Mouse (Mus musculus) lung, embryonic 14.5 days (tissue): Measurements from ENCODE around the gene Wdr35. TPM values are rescaled to one million over a fixed set of nuclear protein-coding genes. Genes with fewer than 3 reads are reported as not detected.

Experiments used
- ATAC-seq: fragments of 200-750 bp; cut with Nextera tagmentation; 2 replicates; pipeline ENCODE4 v1.8.0; 2017; ENCODE audit warnings: mild to moderate bottlenecking, moderate TSS enrichment, moderate library complexity; ENCODE audit not compliant: insufficient read depth
- DNase-seq: peaks from one replicate; pipeline ENCODE4 v3.0.0-alpha.2; 2015
- H3K27ac ChIP-seq: fragments of 300-500 bp; sonication (generic); 2 replicates; pipeline ENCODE4 v1.5.1; 2014; ENCODE audit warnings: low read depth, mild to moderate bottlenecking, moderate library complexity
- H3K27me3 ChIP-seq: fragments of 300-500 bp; sonication (generic); 2 replicates; pipeline ENCODE4 v1.6.1; 2014; ENCODE audit warnings: low read length, control low read depth; ENCODE audit not compliant: insufficient read depth
- H3K36me3 ChIP-seq: fragments of 300-500 bp; sonication (generic); 2 replicates; pipeline ENCODE4 v1.6.1; 2014; ENCODE audit warnings: control low read depth; ENCODE audit not compliant: insufficient read depth
- H3K4me1 ChIP-seq: fragments of 300-500 bp; sonication (generic); 2 replicates; pipeline ENCODE4 v1.6.1; 2014; ENCODE audit warnings: antibody characterized with exemption, control low read depth; ENCODE audit not compliant: insufficient read depth
- H3K4me2 ChIP-seq: fragments of 300-500 bp; sonication (generic); 2 replicates; pipeline ENCODE4 v1.6.1; 2014; ENCODE audit warnings: mild to moderate bottlenecking
- H3K4me3 ChIP-seq: fragments of 300-500 bp; sonication (generic); 2 replicates; pipeline ENCODE4 v1.5.1; 2014; ENCODE audit warnings: low read depth, low read length
- H3K9ac ChIP-seq: fragments of 300-500 bp; sonication (generic); 2 replicates; pipeline ENCODE4 v1.6.1; 2014
- H3K9me3 ChIP-seq: fragments of 300-500 bp; sonication (generic); 2 replicates; pipeline ENCODE4 v1.6.1; 2016; ENCODE audit warnings: low read depth, low read length, control low read depth
- CTCF ChIP-seq: IDR thresholded peaks from 2 replicates; pipeline ENCODE4 v1.5.1; 2016; ENCODE audit warnings: antibody characterized with exemption, low read depth
- WGBS: fragments of 180-500 bp; shearing (Covaris S2); extraction: QIAGEN DNeasy Blood & Tissue Kit; methylation state at CpG from one replicate; pipeline ENCODE4 v1.1.7; 2014; 5-methylcytosine and 5-hydroxymethylcytosine counted together
- polyA plus RNA-seq: library from polyadenylated mRNA; unstranded; fragments of >200 nt; fragmentation: Nextera tagmentation; extraction: Ambion mirVana; gene quantifications from 2 replicates; pipeline ENCODE4 v1.2.1, GENCODE M21; 2014

Wdr35 gene
- polyA plus RNA-seq, 1 experiment from 2014 or later, result 20.4 TPM

- no peak for ATAC-seq
- Histone ChIP-seq H3K36me3 (no peaks in the 10 kb centered on the region), H3K4me2 (no peak overlapping the region), H3K9ac (no peak overlapping the region), H3K4me1 (no peaks in the 10 kb centered on the region), H3K27me3 (no peaks in the 10 kb centered on the region), H3K9me3 (no peaks in the 10 kb centered on the region), H3K27ac (no peak overlapping the region), H3K4me3 (no peak overlapping the region)
- TF ChIP-seq CTCF, result no peak
- no peak for DNase-seq
- 45% methylated on average over 4 of the region's 4 CpGs for WGBS
Observed at GRCm38 (mm10) chr12:9007146-9007545, 33.5 kb downstream of the Wdr35 start.

- H3K4me3 ChIP-seq, result no peak overlapping the region
- H3K4me2 ChIP-seq, result no peak overlapping the region
- ATAC-seq, result no peak
- no peaks in the 10 kb centered on the region for H3K4me1 ChIP-seq
- H3K9ac ChIP-seq, result no peak overlapping the region
- no peak for DNase-seq
- H3K27me3 ChIP-seq, result no peaks in the 10 kb centered on the region
- TF ChIP-seq CTCF, result no peak
- WGBS, result 92% methylated on average over 6 of the region's 6 CpGs
- no peaks in the 10 kb centered on the region for H3K9me3 ChIP-seq
- no peak overlapping the region for H3K27ac ChIP-seq
- no peaks in the 10 kb centered on the region for H3K36me3 ChIP-seq
Observed at GRCm38 (mm10) chr12:9007811-9008210, 34.1 kb downstream of the Wdr35 start.

GRCm38 (mm10) chr12:9010311-9010710 lies 36.6 kb downstream of the Wdr35 start:
- Histone ChIP-seq H3K27me3 (no peaks in the 10 kb centered on the region), H3K9ac (no peak overlapping the region), H3K27ac (no peak overlapping the region), H3K4me1 (no peaks in the 10 kb centered on the region), H3K4me3 (no peak overlapping the region), H3K4me2 (no peak overlapping the region), H3K9me3 (no peaks in the 10 kb centered on the region), H3K36me3 (no peaks in the 10 kb centered on the region; the same call in 1 of the 2 replicates)
- DNase-seq (peak; percentile 4), ATAC-seq (no peak)
- WGBS, result 41% methylated on average over 4 of the region's 4 CpGs
- no peak for TF ChIP-seq CTCF

- Histone ChIP-seq H3K36me3 (no peaks in the 10 kb centered on the region; the same call in 1 of the 2 replicates), H3K4me3 (no peak overlapping the region), H3K27ac (no peak overlapping the region), H3K9ac (no peak overlapping the region), H3K9me3 (no peaks in the 10 kb centered on the region), H3K27me3 (no peaks in the 10 kb centered on the region), H3K4me1 (no peaks in the 10 kb centered on the region), H3K4me2 (no peak overlapping the region)
- TF ChIP-seq CTCF, result no peak
- DNase-seq (no peak), ATAC-seq (no peak)
- 93% methylated on average over 9 of the region's 9 CpGs for whole genome bisulfite sequencing
Observed at GRCm38 (mm10) chr12:9016376-9016775, 42.7 kb downstream of the Wdr35 start.

GRCm38 (mm10) chr12:9020431-9020830 lies 46.7 kb downstream of the Wdr35 start:
- Histone ChIP-seq H3K9me3 (no peaks in the 10 kb centered on the region), H3K4me3 (no peak overlapping the region), H3K4me1 (no peaks in the 10 kb centered on the region), H3K27ac (no peak overlapping the region), H3K4me2 (no peak overlapping the region), H3K36me3 (no peaks in the 10 kb centered on the region), H3K9ac (no peak overlapping the region), H3K27me3 (no peaks in the 10 kb centered on the region)
- ATAC-seq (no peak), DNase-seq (no peak)
- TF ChIP-seq CTCF, result no peak
- 93% methylated on average over 8 of the region's 8 CpGs for WGBS

GRCm38 (mm10) chr12:9020986-9021385 lies 47.3 kb downstream of the Wdr35 start:
- Histone ChIP-seq H3K4me1 (no peaks in the 10 kb centered on the region), H3K36me3 (no peaks in the 10 kb centered on the region), H3K4me2 (no peak overlapping the region), H3K27ac (no peak overlapping the region), H3K27me3 (no peaks in the 10 kb centered on the region), H3K9me3 (no peaks in the 10 kb centered on the region), H3K9ac (no peak overlapping the region), H3K4me3 (no peak overlapping the region)
- no peak for TF ChIP-seq CTCF
- ATAC-seq (no peak), DNase-seq (no peak)
- 70% methylated on average over 3 of the region's 3 CpGs for WGBS

GRCm38 (mm10) chr12:9023031-9023430 lies 49.3 kb downstream of the Wdr35 start:
- H3K36me3 ChIP-seq, result no peaks in the 10 kb centered on the region
- ATAC-seq (no peak), DNase-seq (peak; percentile 33)
- no peak overlapping the region for H3K4me3 ChIP-seq
- 47% methylated on average over 4 of the region's 4 CpGs for WGBS
- no peaks in the 10 kb centered on the region for H3K4me1 ChIP-seq
- no peak overlapping the region for H3K4me2 ChIP-seq
- H3K27ac ChIP-seq, result no peak overlapping the region
- no peaks in the 10 kb centered on the region for H3K27me3 ChIP-seq
- no peaks in the 10 kb centered on the region for H3K9me3 ChIP-seq
- TF ChIP-seq CTCF, result peak; percentile 19; the same call in 1 of the 2 replicates
- no peak overlapping the region for H3K9ac ChIP-seq

- Histone ChIP-seq H3K27me3 (no peaks in the 10 kb centered on the region), H3K9me3 (no peaks in the 10 kb centered on the region), H3K4me3 (no peak overlapping the region), H3K9ac (no peak overlapping the region), H3K36me3 (no peaks in the 10 kb centered on the region), H3K4me1 (no peaks in the 10 kb centered on the region), H3K4me2 (no peak overlapping the region), H3K27ac (no peak overlapping the region)
- no peak for TF ChIP-seq CTCF
- WGBS, result 88% methylated on average over 14 of the region's 14 CpGs
- ATAC-seq (no peak), DNase-seq (no peak)
Observed at GRCm38 (mm10) chr12:9024071-9024470, 50.4 kb downstream of the Wdr35 start.
